Mouse (Mus musculus) myocyte (in vitro differentiated cells): ENCODE measurements around the gene Hoxb7.

Source experiments
- E2F4 ChIP-seq: IDR thresholded peaks from one replicate; pipeline ENCODE4 v1.6.1; 2011; ENCODE audit warnings: mild to moderate bottlenecking, control low read depth, moderate library complexity; ENCODE audit not compliant: insufficient read depth
- MAX ChIP-seq: IDR thresholded peaks from one replicate; pipeline ENCODE4 v1.6.1; 2011; ENCODE audit warnings: low read depth, mild to moderate bottlenecking, control low read depth
- MYOG ChIP-seq, 3 experiments: IDR thresholded peaks; one replicate each; pipeline ENCODE4 v1.6.1; 2011; ENCODE audit warnings: control low read depth in 2 of 3, low read depth in 2 of 3, mild to moderate bottlenecking in 2 of 3; ENCODE audit not compliant: insufficient read length in 2 of 3, control insufficient read depth in 1 of 3, insufficient read depth in 1 of 3
- POLR2A ChIP-seq: IDR thresholded peaks from one replicate; pipeline ENCODE4 v1.6.1; 2011; ENCODE audit warnings: low read depth, mild to moderate bottlenecking, control low read depth, moderate library complexity; ENCODE audit not compliant: insufficient read length
- POLR2AphosphoS2 ChIP-seq: IDR thresholded peaks from one replicate; pipeline ENCODE4 v1.6.1; 2011; ENCODE audit warnings: low read depth, control low read depth; ENCODE audit not compliant: insufficient read length
- SRF ChIP-seq: IDR thresholded peaks from one replicate; pipeline ENCODE4 v1.6.1; 2011; ENCODE audit warnings: low read depth; ENCODE audit not compliant: control insufficient read depth, insufficient read length
- USF1 ChIP-seq: IDR thresholded peaks from one replicate; pipeline ENCODE4 v1.6.1; 2011; ENCODE audit warnings: low read depth, mild to moderate bottlenecking, control low read depth, moderate library complexity

- no peak for TF ChIP-seq POLR2A
- TF ChIP-seq MAX = no peak
- TF ChIP-seq USF1 = no peak
- no peak for TF ChIP-seq POLR2AphosphoS2
- no peak for TF ChIP-seq MYOG (IDR thresholded peaks at IDR 0.05; ENCODE audit: control insufficient read depth in 1 of 3, insufficient read depth in 1 of 3, insufficient read length in 2 of 3, low read depth in 2 of 3)
- TF ChIP-seq SRF = no peak
- no peak for TF ChIP-seq E2F4
Measured at GRCm38 (mm10) chr11:96333241-96334001, 47.0 kb downstream of the Hoxb7 start.
